Mouse (Mus musculus) heart, postnatal 10 days (tissue): ENCODE measurements around the gene Nrk. TPM values are rescaled to one million over a fixed set of nuclear protein-coding genes. Genes with fewer than 3 reads are reported as not detected.

ENCODE experiments used
- DNase-seq, 2 experiments: peaks; one replicate each; pipeline ENCODE4 v3.0.0; 2021
- intact Hi-C: fragments of 180-260 bp; cut with DNase I; formaldehyde crosslinking; loops from one replicate; pipeline ENCODE4 v1.15.1; 2025
- total RNA-seq, 2 experiments: library from RNA; stranded (reverse); gene quantifications; 2 replicates each; pipeline ENCODE4 v1.2.3; 2021

Nrk gene
- total RNA-seq, result 10 to 100 TPM; 21.3 to 23.2 TPM

- DNase-seq, result peak; percentile 41 to 59
- intact Hi-C loops, result no loop called here
Measured at GRCm38 (mm10) chrX:138914041-138914776, at the start of gene Nrk. Gene Nrk, plus strand, starts transcription at chrX:138914430.

GRCm38 (mm10) chrX:138913366-138913765 lies 864 bp upstream of the Nrk start:
- DNase-seq, result peak; percentile 3 to 4
- intact Hi-C loops, result no loop called here

GRCm38 (mm10) chrX:138914777-138915114 lies 516 bp downstream of the Nrk start:
- no peak for DNase-seq
- intact Hi-C loops, result no loop called here

GRCm38 (mm10) chrX:138919030-138919429 lies 4.8 kb downstream of the Nrk start:
- no peak for DNase-seq

GRCm38 (mm10) chrX:138943905-138944304 lies 29.7 kb downstream of the Nrk start:
- no peak for DNase-seq
- intact Hi-C loops, result no loop called here

More at GRCm38 (mm10) chrX:138919030-138919429, 4.8 kb downstream of the Nrk start:
- intact Hi-C loops, result no loop called here

GRCm38 (mm10) chrX:138960713-138961112 lies 46.5 kb downstream of the Nrk start:
- DNase-seq, result peak in 1 of 2 experiments; percentile 27
- intact Hi-C loops, result no loop called here

GRCm38 (mm10) chrX:138978501-138978900 lies 64.3 kb downstream of the Nrk start:
- DNase-seq, result no peak
- intact Hi-C loops, result no loop called here

- intact Hi-C loops, result no loop called here
- no peak for DNase-seq
Measured at GRCm38 (mm10) chrX:138979249-138979648, 65.0 kb downstream of the Nrk start.

GRCm38 (mm10) chrX:139014524-139014923 lies 100.3 kb downstream of the Nrk start:
- DNase-seq, result no peak
- intact Hi-C loops, result no loop called here

GRCm38 (mm10) chrX:139016540-139016939 lies 102.3 kb downstream of the Nrk start:
- intact Hi-C loops, result loop anchor here (5.0 kb wide), 1 partner anchor 351 kb away; no protein-coding TSS in a partner anchor
- DNase-seq, result no peak

- no peak for DNase-seq
- intact Hi-C loops, result loop anchor here (10.0 kb wide), 1 partner anchor 188 kb away; the partner anchor contains the start of gene Mum1l1
Measured at GRCm38 (mm10) chrX:139026532-139027097, 112.4 kb downstream of the Nrk start.

GRCm38 (mm10) chrX:139027296-139027695 lies 113.1 kb downstream of the Nrk start:
- intact Hi-C loops, result loop anchor here (10.0 kb wide), 1 partner anchor 188 kb away; the partner anchor contains the start of gene Mum1l1
- peak; percentile 5 to 10 for DNase-seq

- DNase-seq, result no peak
- intact Hi-C loops, result loop anchor here (10.0 kb wide), 1 partner anchor 187 kb away; the partner anchor contains the start of gene Mum1l1
Measured at GRCm38 (mm10) chrX:139027909-139028308, 113.7 kb downstream of the Nrk start.

- intact Hi-C loops, result no loop called here
- DNase-seq, result no peak
Measured at GRCm38 (mm10) chrX:139037666-139038065, 123.4 kb downstream of the Nrk start.

GRCm38 (mm10) chrX:139039314-139039713 lies 125.1 kb downstream of the Nrk start:
- intact Hi-C loops, result no loop called here
- DNase-seq, result no peak

- no peak for DNase-seq
- intact Hi-C loops, result no loop called here
Measured at GRCm38 (mm10) chrX:139041148-139041547, 126.9 kb downstream of the Nrk start.

- DNase-seq, result no peak
Measured at GRCm38 (mm10) chrX:139051976-139052375, 137.7 kb downstream of the Nrk start.

GRCm38 (mm10) chrX:139053149-139053548 lies 138.9 kb downstream of the Nrk start:
- intact Hi-C loops, result no loop called here
- no peak for DNase-seq

More at GRCm38 (mm10) chrX:139051976-139052375, 137.7 kb downstream of the Nrk start:
- intact Hi-C loops, result no loop called here
